Mouse (Mus musculus): Measurements from ENCODE around the gene Cd276. TPM values are rescaled to one million over a fixed set of nuclear protein-coding genes. Genes with fewer than 3 reads are reported as not detected.

Cd276 gene
- total RNA-seq, 2 experiments from 2014 or later = 8.2 to 8.7 TPM

Other genes starting within 250 kb of the Cd276 start
- 1 to 10 TPM; 2.0 to 2.6 TPM for gene Loxl1, start 242.3 kb downstream of the Cd276 start, total RNA-seq (2021)
- not detected for gene Tbc1d21, start 185.0 kb downstream of the Cd276 start, total RNA-seq (2021)
- 100 to 1,000 TPM; 221 to 222 TPM for gene Insyn1, start 66.8 kb downstream of the Cd276 start, total RNA-seq (2021)
- gene Nptn, start 26.8 kb upstream of the Cd276 start, total RNA-seq (2021) = 1,000 to 10,000 TPM; 1,057 to 1,077 TPM
- not detected for gene Rec114, start 188.5 kb upstream of the Cd276 start, total RNA-seq (2021)

Data from left cerebral cortex, postnatal 25 days (tissue).